Mouse (Mus musculus): ENCODE measurements at regions not wholly inside any gene's neighbourhood (a gene's known extent, or its start where the extent isn't known, plus 50 kb on each side); places are given as distances from the start of the nearest gene placed in this dataset.

DNA sequence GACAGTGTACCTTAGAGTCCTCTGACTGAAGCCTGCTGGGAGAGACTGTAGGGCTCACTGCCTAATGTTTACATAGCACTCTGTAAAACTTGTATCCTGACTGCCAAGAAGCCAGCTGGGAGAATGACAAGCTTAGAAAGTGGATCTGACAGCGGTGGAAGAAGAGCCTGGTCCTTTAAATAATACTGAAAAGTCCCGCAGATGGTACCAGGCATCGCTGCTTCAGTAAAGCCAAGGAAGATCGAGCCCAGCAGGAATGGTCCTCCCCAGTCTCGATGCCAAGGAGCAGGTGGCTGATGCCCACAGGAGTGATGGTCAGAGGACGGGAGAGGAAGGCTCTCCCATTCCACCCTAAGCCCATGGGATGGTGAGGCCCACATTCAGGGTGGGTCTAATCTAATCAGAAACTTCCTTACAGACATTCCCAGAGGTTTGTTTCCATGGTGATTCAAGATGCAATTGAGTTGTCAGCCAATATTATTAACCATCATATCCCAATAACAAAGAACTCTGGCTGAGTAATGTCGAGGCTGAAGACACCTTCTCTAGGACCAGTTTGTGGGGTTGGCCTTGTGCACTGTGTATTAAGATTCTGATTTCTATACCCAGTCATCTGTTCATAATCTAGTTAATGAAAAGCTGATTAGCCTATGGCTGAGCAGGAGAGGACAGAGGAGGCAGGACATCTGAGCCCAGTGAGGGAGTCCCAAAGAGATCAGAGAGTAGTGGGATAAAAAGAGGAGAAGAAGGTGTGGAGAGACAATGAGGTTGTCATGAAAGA is 285.3 kb downstream of the Prdm2 start:
- H3K9me3 ChIP-seq (replicated peaks; ENCODE audit: control insufficient read depth, insufficient read depth, low read length, poor library complexity, severe bottlenecking), result no peaks in the 10 kb centered on the region
- TF ChIP-seq POLR2A (IDR thresholded peaks at IDR 0.05; ENCODE audit: insufficient read depth, low read length), result no peak
- TF ChIP-seq CTCF (IDR thresholded peaks at IDR 0.05; ENCODE audit: low read depth, low read length), result no peak
- TF ChIP-seq EP300 (IDR thresholded peaks at IDR 0.05; ENCODE audit: insufficient read depth, low read depth, low read length), result no peak

GRCm38 (mm10) chr4:142925111-142925510 is 287.7 kb downstream of the Prdm2 start:
- Histone ChIP-seq H3K9ac (ENCODE audit: low read depth, poor library complexity, severe bottlenecking) (no peak overlapping the region), H3K4me3 (ENCODE audit: low read depth, low read length) (no peak overlapping the region), H3K27me3 (ENCODE audit: control insufficient read depth, insufficient read depth, low read length, poor library complexity, severe bottlenecking) (no peaks in the 10 kb centered on the region), H3K9me3 (replicated peaks; ENCODE audit: control insufficient read depth, insufficient read depth, low read length, poor library complexity, severe bottlenecking) (no peaks in the 10 kb centered on the region), H3K36me3 (ENCODE audit: control insufficient read depth, insufficient read depth, low read length, poor library complexity, severe bottlenecking) (no peaks in the 10 kb centered on the region), H3K27ac (ENCODE audit: insufficient read depth, low read length) (no peak overlapping the region), H3K4me1 (ENCODE audit: control insufficient read depth, insufficient read depth, low read length) (no peaks in the 10 kb centered on the region)
- TF ChIP-seq POLR2A (IDR thresholded peaks at IDR 0.05; ENCODE audit: insufficient read depth, low read length) (no peak), CTCF (IDR thresholded peaks at IDR 0.05; ENCODE audit: low read depth, low read length) (no peak), EP300 (IDR thresholded peaks at IDR 0.05; ENCODE audit: insufficient read depth, low read depth, low read length) (no peak)

More for the DNA sequence above, 285.3 kb downstream of the Prdm2 start:
- Histone ChIP-seq H3K27me3 (ENCODE audit: control insufficient read depth, insufficient read depth, low read length, poor library complexity, severe bottlenecking) (no peaks in the 10 kb centered on the region), H3K36me3 (ENCODE audit: control insufficient read depth, insufficient read depth, low read length, poor library complexity, severe bottlenecking) (no peaks in the 10 kb centered on the region), H3K4me1 (ENCODE audit: control insufficient read depth, insufficient read depth, low read length) (no peaks in the 10 kb centered on the region), H3K27ac (ENCODE audit: insufficient read depth, low read length) (no peak overlapping the region), H3K4me3 (ENCODE audit: low read depth, low read length) (no peak overlapping the region), H3K9ac (ENCODE audit: low read depth, poor library complexity, severe bottlenecking) (no peak overlapping the region)

- H3K4me1 ChIP-seq (ENCODE audit: control insufficient read depth, insufficient read depth, low read length), result no peaks in the 10 kb centered on the region
- H3K27me3 ChIP-seq (ENCODE audit: control insufficient read depth, insufficient read depth, low read length, poor library complexity, severe bottlenecking), result no peaks in the 10 kb centered on the region
- no peak for TF ChIP-seq CTCF (IDR thresholded peaks at IDR 0.05; ENCODE audit: low read depth, low read length)
- no peak for TF ChIP-seq EP300 (IDR thresholded peaks at IDR 0.05; ENCODE audit: insufficient read depth, low read depth, low read length)
- TF ChIP-seq POLR2A (IDR thresholded peaks at IDR 0.05; ENCODE audit: insufficient read depth, low read length), result no peak
- no peak overlapping the region for H3K4me3 ChIP-seq (ENCODE audit: low read depth, low read length)
- no peaks in the 10 kb centered on the region for H3K9me3 ChIP-seq (replicated peaks; ENCODE audit: control insufficient read depth, insufficient read depth, low read length, poor library complexity, severe bottlenecking)
- H3K36me3 ChIP-seq (ENCODE audit: control insufficient read depth, insufficient read depth, low read length, poor library complexity, severe bottlenecking), result no peaks in the 10 kb centered on the region
- no peak overlapping the region for H3K27ac ChIP-seq (ENCODE audit: insufficient read depth, low read length)
- no peak overlapping the region for H3K9ac ChIP-seq (ENCODE audit: low read depth, poor library complexity, severe bottlenecking)
Measured at GRCm38 (mm10) chr4:142909355-142909947, 303.3 kb downstream of the Prdm2 start.

GRCm38 (mm10) chr4:142908782-142909181 is 304.0 kb downstream of the Prdm2 start:
- Histone ChIP-seq H3K27ac (ENCODE audit: insufficient read depth, low read length) (no peak overlapping the region), H3K9ac (ENCODE audit: low read depth, poor library complexity, severe bottlenecking) (no peak overlapping the region), H3K9me3 (replicated peaks; ENCODE audit: control insufficient read depth, insufficient read depth, low read length, poor library complexity, severe bottlenecking) (no peaks in the 10 kb centered on the region), H3K4me3 (ENCODE audit: low read depth, low read length) (no peak overlapping the region), H3K36me3 (ENCODE audit: control insufficient read depth, insufficient read depth, low read length, poor library complexity, severe bottlenecking) (no peaks in the 10 kb centered on the region), H3K27me3 (ENCODE audit: control insufficient read depth, insufficient read depth, low read length, poor library complexity, severe bottlenecking) (no peaks in the 10 kb centered on the region), H3K4me1 (ENCODE audit: control insufficient read depth, insufficient read depth, low read length) (no peaks in the 10 kb centered on the region)
- TF ChIP-seq EP300 (IDR thresholded peaks at IDR 0.05; ENCODE audit: insufficient read depth, low read depth, low read length) (no peak), POLR2A (IDR thresholded peaks at IDR 0.05; ENCODE audit: insufficient read depth, low read length) (no peak), CTCF (IDR thresholded peaks at IDR 0.05; ENCODE audit: low read depth, low read length) (no peak)

DNA sequence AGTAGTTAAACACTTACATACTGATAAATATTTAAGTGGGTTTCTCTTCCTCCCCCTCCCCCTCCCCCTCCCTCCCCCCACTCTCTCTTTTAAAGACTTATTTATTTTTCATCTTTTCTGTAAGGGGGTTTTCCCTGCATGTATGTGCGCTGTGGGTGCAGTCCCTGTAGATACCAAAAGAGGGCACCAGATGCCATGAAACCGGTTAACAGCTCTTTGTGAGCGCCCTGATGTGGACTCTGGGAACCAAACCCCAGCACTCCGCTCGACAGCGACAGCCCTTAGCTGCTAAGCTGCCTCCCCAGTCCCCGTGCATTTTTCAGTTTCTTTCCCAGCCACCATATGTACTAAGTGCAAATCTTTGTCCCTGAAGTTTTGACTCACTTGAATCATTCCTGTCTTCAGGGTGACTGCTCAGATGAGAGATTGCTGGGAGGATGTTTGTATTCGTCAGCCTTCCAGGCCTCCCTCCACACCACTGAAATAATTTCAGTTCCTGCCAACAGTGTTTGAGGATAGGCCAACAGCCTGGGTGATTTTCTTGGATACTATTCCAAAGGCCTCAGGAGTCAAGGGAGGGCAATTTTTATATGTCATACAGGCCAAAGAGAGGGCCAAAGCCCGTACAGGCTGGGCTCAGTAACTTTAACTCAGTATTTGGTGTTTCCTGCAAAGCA is 309.3 kb downstream of the Prdm2 start:
- H3K4me1 ChIP-seq (ENCODE audit: control insufficient read depth, insufficient read depth, low read length), result no peaks in the 10 kb centered on the region
- H3K4me3 ChIP-seq (ENCODE audit: low read depth, low read length), result no peak overlapping the region
- no peak overlapping the region for H3K27ac ChIP-seq (ENCODE audit: insufficient read depth, low read length)
- H3K27me3 ChIP-seq (ENCODE audit: control insufficient read depth, insufficient read depth, low read length, poor library complexity, severe bottlenecking), result no peaks in the 10 kb centered on the region; the same call in 1 of the 2 replicates
- H3K9ac ChIP-seq (ENCODE audit: low read depth, poor library complexity, severe bottlenecking), result no peak overlapping the region
- TF ChIP-seq EP300 (IDR thresholded peaks at IDR 0.05; ENCODE audit: insufficient read depth, low read depth, low read length), result no peak
- peak; percentile 26 for TF ChIP-seq CTCF (IDR thresholded peaks at IDR 0.05; ENCODE audit: low read depth, low read length)
- H3K36me3 ChIP-seq (ENCODE audit: control insufficient read depth, insufficient read depth, low read length, poor library complexity, severe bottlenecking), result no peaks in the 10 kb centered on the region
- H3K9me3 ChIP-seq (replicated peaks; ENCODE audit: control insufficient read depth, insufficient read depth, low read length, poor library complexity, severe bottlenecking), result no peaks in the 10 kb centered on the region

- H3K4me1 ChIP-seq (ENCODE audit: control insufficient read depth, insufficient read depth, low read length), result no peaks in the 10 kb centered on the region
- no peak overlapping the region for H3K9ac ChIP-seq (ENCODE audit: low read depth, poor library complexity, severe bottlenecking)
- H3K36me3 ChIP-seq (ENCODE audit: control insufficient read depth, insufficient read depth, low read length, poor library complexity, severe bottlenecking), result no peaks in the 10 kb centered on the region
- H3K9me3 ChIP-seq (replicated peaks; ENCODE audit: control insufficient read depth, insufficient read depth, low read length, poor library complexity, severe bottlenecking), result no peaks in the 10 kb centered on the region; the same call in 1 of the 2 replicates
- no peak for TF ChIP-seq POLR2A (IDR thresholded peaks at IDR 0.05; ENCODE audit: insufficient read depth, low read length)
- TF ChIP-seq CTCF (IDR thresholded peaks at IDR 0.05; ENCODE audit: low read depth, low read length), result no peak
- TF ChIP-seq EP300 (IDR thresholded peaks at IDR 0.05; ENCODE audit: insufficient read depth, low read depth, low read length), result no peak
- no peaks in the 10 kb centered on the region; the same call in 1 of the 2 replicates for H3K27me3 ChIP-seq (ENCODE audit: control insufficient read depth, insufficient read depth, low read length, poor library complexity, severe bottlenecking)
- no peak overlapping the region for H3K27ac ChIP-seq (ENCODE audit: insufficient read depth, low read length)
- no peak overlapping the region for H3K4me3 ChIP-seq (ENCODE audit: low read depth, low read length)
Measured at GRCm38 (mm10) chr4:142900792-142901191, 312.0 kb downstream of the Prdm2 start.
